Mouse (Mus musculus): ENCODE results near the gene Tm6sf2.

- no peak for TF ChIP-seq GATA1 (IDR thresholded peaks at IDR 0.05; ENCODE audit: borderline replicate concordance, low read length)
- no peak for TF ChIP-seq FLI1 (IDR thresholded peaks at IDR 0.05; ENCODE audit: low read length)
These were observed 27.5 kb downstream of the Tm6sf2 start for GRCm38 (mm10) chr8:70100241-70100640.
